Mouse (Mus musculus) testis, postnatal 10 days (tissue): ENCODE data around the gene Htr7.
A peak's percentile ranks its signal among the peaks of the same experiment; 100 is the strongest.

ENCODE experiments used
- DNase-seq: peaks from one replicate; pipeline ENCODE4 v3.0.0; 2021; ENCODE audit warnings: low spot score

The Htr7 gene

DNA sequence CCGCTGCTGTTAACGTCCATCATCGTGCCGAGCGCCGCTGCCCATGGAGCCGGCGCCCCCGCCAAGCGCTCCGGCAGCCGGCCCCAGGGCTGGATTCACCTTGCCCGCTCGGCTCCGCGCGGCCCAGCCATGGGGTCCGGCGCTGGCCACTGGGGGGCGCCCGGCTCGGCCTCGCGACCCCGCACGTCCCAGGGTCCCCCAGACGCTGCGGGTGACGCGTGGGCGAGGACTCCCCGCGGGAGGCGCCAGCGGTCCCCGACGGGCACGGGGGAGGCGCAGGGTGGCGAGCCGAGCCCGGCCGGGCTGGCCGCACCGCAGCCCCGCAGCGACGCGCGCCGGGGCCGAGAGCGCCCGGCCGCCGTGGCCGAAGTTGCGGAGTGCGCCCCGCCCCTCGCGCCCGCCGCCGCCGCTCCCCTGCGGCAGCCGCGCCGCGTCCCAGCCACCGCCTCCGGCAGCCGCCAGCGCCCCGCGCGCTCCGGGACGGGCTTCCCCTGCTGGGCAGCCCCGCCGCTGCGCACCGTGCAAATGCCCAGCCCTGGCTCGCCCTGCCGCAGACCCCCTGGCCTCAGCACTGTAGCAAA is at the start of gene Htr7:
Gene Htr7, minus strand, starts transcription at position 277 of the 581 bp plus-strand sequence.
- peak; percentile 51 for DNase-seq

DNA sequence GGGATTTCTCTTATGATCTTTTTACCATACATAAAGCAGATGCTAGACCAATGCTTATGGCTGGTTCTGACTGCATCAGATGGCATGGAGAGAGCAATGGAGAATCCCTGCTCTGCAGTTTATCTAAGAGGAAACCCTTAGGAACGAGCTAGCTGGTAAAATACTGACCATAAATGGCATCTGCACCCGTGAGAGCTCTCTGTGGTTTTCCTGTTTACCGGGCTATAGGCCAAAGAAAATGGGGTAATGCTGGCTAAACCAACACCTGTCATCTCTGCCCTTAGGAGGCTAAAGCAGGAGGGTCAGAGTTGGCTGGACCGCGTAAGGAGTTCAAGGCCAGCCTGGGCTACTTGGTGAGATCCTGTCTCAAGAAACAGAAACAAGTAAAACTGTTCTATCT is 46.6 kb upstream of the Htr7 start:
- DNase-seq = no peak

DNA sequence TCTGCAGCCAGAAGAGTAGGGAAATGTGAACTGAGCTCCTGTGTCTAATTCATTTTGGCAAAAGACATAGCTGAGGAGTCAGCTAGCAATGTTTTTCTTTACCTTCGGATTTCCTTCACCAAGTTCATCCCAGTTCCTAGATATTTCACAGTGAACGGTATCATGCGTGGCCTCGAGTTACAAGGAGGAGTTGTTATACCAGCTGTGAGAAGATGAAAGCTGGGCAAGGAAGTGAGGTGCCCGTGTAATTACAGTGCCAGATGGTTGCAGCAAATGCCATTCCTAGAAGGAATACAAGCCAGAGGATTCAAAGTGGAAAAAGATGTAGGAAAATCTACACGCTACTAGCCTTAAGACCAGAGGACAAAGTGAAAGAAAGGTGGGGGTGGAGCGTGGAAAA is 41.6 kb upstream of the Htr7 start:
- DNase-seq = no peak

DNA sequence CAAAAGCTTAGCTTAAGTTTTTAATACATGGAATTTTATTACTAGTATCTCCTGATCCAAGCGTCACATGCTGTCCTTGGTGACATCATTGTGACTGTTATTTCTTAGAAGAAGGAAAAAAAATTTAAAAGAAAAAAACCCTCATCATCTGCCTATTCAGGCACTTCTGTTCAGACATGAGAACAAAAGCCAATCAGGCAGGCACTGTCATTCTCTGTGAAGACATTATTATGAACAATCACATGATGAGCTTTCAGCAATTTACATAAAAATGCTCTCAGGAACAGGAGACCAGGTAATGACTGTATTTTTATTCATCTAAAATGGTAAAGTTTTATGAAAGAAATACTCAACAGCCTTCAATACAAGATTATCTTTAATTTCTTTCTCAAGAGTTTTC is 41.0 kb upstream of the Htr7 start:
- no peak for DNase-seq

DNA sequence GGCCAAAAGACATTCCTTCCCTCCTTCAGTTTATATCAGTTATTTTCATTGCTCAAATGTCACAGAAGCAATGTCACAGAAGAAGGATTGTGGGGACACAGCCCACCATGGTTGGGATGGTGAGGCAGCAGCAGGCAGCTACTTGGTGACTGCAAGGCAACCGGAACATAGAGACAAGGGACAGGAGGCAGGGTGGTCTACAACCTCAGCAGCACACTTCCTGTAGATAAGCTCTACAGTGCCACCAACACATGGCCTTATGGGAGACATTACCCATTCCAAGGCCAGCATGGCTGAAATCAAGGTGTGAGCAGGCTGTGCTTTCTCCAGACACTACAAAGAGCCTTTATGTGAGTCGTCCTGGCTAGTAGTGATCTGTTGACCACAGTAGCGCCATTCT is 39.9 kb upstream of the Htr7 start:
- no peak for DNase-seq

DNA sequence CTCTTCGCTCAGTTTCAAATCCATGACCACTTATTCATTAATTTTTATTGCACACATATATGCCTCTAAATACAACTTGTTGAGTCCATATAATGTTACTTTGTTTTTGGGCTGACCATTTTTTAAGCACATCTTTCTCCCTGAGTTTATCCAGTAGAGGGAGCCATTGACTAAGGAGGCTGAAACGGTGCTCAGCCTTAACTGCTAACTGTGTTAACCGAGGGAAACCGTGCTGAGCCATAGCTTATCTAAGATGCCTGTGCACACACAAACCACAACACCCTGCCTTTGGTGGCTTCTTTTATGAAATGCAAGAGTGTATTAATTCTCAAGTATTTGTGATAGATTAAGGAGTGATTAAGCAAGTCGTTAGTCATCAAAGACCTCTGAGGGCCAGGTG is 33.5 kb upstream of the Htr7 start:
- no peak for DNase-seq

DNA sequence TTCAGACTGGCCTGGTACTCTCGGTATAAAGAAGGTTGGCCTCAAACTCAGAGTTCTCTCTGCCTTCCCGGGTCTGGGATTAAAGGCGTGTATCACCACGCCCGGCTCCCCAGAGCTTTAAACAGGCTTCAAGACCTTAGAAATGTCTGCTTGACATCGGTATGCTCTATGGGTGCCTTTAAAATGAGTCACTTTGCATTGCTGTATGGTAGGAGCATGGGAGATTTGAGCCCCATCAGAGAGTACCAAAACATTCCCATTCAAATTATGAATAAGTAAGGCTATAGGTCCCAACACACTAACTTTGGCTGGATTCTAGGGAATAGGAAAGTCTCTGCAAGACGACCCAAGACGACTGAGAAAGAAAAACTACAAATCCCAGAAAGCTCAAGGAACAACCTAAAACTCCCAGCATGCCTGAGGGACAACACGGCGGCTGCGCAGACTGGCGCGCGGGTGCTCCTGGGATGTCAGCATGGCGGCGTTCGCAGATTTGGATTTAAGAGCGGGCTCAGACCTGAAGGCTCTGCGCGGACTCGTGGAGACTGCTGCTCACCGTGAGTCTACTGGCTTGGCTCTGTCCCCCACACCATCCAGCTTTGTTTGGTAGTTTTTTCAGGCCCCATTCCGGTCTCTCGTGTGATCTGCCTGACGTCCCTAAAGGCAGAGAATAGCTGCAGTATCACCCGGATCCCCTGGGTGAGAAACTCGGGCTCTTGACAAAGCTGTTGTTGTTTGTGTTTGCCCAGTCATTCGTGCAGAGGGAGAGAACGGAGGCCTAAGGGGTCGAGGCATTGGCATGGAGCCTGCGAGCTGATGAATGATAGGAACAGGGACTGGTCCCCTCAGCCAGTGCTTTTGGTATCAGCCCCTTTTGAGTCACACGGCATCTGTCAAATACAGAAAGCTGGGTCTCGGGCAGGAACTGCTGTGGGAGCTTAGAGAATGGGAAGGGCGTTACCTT is 26.2 kb upstream of the Htr7 start, which contains the start of gene Rpp30:
Gene Rpp30, plus strand, starts transcription at position 455 of the 964 bp plus-strand sequence.
- peak; percentile 87 for DNase-seq

DNA sequence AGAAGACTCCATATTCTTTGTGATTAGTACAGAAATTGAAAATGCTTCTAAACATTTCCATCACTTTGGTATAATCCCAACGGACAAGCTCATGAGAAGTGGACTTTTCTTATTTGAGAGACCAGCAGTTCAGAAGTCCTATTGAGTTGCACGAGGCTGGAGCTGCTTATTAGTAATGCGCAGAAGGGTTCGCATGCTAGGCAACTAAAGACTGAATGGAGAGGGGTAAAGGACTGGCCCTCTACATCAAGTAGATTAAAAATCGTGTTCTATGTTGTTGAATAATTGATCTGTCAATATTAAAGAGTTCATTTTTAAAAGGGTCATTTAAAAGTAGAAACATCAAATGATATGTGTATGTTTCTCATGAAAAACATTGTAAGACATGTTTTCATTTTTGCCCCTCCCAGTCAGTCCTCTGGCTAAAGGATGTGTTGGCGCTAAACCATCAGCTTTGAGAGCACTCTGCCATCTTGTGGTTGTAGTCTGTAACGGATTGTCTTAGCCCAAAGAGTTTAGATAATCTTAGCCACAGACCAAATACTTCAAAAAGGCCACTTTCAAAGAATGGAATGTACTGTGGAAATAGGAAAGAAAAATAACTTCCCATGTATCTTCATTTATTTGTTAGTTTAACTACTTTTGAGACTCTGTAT is 25.4 kb upstream of the Htr7 start:
- DNase-seq = no peak

DNA sequence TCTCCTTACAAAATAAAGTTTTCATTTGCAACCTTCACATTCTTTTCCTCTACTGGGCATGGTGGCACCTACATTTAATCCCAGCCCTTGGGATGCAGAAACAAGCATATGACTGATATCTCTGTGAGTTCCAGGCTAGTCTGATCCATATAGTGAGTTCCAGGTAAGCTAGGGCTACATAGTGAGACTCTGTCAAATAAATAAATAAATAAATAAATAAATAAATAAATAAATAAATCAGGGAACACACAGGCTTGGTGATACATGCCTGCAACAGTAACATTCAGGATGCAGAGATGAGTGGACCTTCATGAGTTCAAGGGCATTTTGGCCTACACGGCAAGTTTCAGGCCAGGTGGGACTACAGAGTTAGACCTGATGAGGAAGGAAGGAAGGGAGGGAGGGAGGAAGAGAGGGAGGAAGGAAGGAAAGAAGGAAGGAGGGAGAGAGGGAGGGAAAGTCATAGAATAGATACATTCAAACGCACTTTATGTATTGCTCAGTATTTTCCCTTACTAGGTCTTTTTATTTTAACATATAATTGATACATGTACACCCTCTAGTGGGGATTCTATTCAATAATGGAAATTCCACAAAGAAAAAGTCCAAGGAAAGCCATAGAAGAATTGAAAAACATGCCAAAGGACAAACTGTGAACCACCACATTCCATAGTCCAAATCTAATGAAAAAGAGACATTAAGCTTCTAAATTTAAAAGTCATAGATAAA is 5.7 kb upstream of the Htr7 start:
- DNase-seq = no peak

DNA sequence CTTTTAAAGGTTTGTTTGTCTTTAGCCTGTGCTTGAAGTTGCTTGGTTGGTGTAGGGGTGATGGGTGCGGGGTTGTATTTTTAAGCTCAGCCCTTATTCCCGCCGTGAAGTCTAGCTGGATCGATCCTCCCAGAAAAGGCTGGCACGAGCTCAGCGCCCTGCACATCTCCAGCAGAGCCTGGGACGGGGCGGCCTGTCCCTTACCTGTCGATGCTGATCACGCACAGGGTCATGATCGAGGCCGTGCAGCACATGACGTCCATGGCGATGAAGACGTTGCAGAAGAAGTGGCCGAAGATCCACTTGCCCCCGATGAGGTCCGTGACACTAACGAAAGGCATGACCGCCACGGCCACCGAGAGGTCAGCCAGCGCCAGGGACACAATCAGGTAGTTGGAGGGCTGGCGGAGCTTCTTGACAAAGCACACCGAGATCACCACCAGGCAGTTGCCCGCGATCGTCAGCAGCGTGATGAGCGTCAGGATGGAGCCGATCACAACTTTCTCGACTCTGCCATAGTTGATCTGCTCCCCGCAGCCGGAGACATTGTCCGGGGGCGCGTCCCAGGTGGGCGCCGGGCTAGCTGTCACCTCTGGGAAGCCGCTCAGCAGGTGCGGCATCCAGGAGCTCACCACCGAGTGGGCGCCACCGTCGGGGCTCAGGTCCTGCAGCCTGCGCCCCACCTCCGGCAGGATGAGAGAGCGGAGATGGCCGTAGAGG is 645 bp downstream of the Htr7 start:
- DNase-seq = peak; percentile 40

DNA sequence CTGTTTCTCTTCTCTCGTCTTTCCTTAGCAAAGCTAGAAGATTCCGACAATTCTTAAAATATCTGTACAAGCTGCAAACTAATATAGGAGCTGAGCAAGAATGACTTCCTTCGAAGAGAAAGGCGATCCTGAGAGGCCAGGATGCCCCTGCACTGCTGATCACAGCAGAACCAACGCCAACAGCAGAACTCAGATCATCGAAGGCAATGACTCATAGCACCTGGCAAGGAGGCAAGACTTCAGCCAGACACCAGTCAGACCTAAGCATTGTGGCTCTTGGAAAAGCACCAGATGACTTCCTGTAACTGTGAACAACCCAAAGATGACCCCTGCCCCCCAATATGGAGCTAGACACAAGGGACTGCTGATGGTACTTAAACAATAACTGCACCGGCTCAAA is 11.3 kb downstream of the Htr7 start:
- DNase-seq = no peak

DNA sequence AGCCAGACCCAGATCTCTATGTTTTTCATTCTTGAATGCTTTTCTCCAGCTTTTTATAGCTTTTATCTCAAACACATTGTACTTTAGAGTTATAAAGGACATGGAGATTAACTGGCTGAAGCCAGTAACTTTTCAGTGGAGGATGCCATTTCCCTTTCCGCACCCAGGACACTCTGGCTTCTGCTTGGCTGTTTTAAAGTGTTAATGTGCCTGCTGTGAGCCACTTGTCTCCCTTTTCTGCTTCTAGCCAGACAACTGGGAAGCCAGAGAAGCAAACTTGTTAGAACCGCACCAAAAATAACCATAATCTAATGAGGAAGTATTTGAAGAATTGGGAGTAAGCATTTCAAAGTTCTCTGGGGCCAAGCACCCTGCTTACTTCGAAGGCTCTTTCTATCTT is 42.5 kb downstream of the Htr7 start:
- no peak for DNase-seq

DNA sequence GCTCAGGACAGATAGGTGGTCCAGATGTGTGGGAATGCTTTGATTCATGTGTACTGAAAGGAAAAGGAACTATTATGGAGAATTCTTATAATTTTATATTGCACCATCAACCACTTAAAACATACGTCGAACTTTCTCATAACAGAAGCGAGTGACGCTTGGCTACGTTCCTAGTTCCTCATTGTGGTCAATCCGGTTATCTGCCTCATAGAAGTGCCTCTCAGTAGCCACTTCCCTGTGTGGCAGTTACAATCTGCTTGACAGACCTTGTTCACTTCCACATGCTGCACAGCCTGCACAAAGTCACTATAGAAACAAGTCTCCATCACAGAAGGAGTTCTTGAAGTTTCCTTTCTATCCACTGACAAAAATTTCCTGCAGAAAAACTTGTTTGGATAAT is 51.0 kb downstream of the Htr7 start:
- DNase-seq = no peak

DNA sequence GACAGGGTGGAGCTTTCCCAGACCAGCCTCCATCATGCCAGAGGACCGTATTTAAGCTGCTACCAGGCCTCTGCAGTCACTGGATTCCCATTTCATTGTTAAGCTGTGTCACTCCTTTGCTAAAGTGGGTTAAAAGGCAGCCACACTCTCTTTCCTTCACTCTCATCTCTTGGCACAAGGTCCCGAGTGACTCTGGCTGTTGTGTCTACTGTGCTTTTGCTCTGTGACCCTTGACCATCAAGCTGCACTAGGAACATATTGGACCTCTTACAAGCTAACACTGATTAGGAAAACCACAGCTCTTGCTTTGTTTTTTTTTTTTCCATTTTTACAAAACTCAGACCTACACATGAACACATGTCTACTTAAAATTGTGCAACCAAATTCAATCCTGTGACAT is 52.3 kb downstream of the Htr7 start:
- DNase-seq = no peak

DNA sequence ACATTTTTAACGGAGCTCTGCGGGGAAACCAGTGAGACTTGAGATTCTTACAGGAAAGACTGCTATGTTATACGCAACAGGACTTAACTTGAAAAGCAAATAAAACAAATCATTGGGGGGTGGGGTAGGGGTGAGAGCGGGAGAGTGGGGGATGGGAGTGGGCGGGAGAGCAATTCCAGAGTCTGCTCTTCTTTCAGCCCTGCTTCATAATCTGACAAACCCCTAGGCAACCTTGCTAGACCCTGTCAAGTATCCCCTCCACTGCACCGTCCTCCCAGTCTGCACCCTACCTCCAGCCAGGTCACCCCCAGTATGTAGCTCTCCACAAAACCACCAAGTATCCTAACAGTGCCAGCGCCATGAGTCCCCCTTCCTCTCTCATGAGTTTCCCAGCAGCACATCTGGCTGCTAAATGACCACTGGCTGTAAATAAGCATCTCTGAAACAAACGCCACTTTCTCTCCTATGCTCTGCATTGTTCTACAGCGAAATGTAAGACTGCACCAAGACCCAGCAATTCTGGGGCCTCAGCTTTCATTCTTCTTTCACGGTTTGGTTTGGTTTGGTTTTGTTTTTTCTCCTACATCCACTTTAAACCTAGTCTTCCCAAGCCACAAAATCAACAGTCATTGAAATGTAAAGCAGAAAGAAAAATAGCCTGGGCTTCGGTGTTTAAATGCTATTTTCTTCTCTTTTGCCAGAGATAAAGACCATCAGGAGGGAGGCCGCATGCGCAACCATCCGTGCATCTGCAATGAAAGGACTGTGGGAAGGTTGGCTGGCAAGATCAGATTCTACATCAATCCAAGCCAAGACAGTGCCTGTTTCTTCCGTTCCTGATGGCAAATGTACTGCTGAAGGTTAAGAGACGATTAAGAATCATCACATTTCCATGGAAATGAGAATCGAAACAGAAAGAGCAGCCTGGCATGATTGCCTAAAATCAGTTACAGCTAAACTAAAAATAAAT is 54.5 kb downstream of the Htr7 start:
- DNase-seq = no peak

DNA sequence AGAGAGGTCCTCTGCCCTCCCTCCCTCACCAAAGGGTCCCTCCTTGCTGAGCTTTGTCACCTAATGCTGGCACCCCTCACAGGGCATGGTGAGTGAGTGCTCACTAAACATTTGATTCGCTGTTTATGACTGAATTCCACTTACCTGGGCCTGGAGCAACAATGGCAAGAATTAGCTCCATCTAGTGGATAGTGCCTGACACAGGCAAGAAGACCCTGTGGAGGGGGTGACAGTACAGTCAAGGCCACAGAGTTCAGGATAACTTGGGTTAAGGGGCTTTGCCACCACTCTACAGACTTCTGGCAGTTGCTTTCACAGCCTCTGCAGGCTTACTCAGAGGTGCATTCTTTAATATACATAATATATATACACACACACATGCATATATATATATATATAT is 55.8 kb downstream of the Htr7 start:
- no peak for DNase-seq

DNA sequence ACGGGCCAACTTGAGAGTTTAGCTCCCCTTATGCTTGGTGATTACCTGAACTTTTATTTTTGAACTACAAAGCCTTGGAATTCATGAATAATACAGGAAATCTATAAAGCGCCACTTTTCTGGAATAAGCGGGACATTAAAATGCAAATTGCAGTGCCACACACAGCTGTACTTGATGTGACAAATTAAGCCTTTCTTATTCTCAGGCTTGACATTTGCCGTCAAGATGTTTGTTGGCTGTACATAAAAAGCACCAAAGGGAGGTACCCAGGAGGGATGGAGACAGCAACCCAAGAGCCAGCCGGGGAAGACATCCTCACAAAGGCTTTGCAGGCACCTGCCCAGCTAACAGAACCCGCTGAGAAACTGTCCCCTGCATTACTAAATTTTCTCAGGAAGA is 56.4 kb downstream of the Htr7 start:
- no peak for DNase-seq

DNA sequence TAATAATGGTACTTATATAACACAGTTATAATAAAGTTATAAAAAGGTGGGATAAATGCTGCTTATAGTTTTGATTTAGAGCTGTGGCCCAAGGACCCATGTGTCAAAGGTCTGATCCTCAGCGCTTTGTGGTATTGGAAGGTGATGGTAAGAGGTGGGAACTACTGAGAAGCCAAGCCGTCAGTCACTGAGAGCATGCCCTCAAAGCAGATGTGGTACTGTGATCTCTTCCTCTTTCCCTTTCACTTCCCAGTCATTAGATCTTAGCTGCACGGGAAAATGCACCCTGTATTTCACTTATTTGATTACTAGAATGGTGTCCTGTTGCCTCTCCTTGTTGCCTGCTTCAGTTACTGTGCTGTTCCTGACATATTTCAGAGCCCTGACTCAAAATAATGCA is 59.9 kb downstream of the Htr7 start:
- no peak for DNase-seq

DNA sequence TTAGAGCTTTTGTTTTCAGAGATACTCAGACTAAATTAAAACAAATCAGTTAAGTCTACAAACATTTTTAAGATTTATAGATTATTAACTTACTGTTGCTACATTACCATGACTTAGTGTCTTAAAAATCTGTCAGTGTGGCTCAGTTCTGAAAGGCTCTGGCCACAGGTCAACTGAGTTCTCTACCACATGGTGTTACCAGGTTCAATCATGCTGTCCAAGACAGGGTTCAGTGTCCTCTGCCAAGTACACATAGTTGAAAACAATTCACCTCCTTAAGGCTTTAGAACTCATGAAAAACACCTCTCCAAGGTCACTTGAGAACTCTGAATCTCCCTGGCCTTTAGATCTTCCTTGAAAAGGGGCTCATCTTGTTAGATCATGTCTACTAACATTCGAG is 69.8 kb downstream of the Htr7 start:
- no peak for DNase-seq

DNA sequence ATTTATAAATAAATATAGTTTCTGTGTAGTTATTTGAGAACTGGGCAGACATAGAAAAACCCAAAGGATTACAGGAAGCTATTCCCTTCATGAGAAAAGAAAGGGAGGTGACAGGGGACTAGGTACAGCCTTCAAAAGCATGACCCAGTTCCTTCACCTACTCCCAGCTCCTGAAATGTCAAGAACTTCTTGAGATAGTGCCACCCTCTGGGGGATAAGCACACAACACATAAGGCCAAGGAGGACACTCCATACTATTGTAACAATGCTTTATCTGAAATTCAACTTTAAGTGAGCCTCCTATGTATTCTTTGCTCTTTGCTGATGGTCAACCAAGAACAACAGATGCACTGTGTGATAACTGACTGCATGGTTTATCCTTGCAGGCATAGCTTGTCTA is 82.6 kb downstream of the Htr7 start:
- no peak for DNase-seq

DNA sequence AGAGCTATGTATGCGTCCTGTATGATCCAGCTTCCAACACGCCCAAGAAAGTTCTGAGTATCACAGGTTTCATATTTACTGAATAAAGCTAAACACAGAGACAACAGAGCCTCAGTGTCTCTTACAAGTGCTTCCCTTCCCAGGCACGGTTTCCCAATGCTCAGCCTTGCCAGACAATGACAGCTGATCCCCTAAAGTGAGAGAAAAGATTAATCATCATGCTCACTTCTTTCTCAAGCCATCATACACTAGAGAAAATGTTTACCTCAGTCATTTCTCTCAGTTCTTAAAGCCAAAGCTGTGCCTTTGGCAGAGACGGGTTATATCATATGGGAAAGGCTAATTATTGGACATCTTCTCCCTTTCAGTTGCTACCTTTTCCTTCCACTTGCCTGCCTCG is 99.7 kb downstream of the Htr7 start:
- DNase-seq = no peak
